8 mouse cellular contexts compared by ENCODE assay signal in the genomic region with DNA sequence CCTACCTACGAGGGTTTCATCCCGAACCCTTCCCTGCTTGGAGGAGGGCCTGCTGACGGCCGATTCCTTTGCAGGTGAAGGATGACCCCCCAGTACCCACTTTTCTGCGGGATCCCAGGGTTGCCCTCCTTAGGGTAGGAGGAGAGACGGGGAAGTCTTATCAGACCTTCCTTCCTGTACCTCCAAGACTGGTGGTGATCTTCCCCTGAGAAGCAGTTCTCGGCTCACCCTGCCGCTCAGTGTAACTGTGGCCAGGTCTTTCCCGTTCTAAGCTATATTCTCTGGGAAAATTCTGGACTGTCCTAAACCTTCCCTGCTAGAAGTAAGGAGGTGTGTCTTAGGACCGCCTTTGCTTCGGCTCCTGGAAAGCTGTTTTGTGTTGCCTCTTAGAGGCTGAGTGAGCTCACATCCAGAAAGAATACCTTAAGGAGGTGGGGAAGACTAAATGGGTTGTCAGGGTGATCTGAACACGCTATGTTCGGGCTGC. TPM values are rescaled to one million over a fixed set of nuclear protein-coding genes. Genes with fewer than 3 reads are reported as not detected.
DNase-seq lines count a peak whose midpoint lies in the region; ATAC-seq lines count a peak whose summit lies in the region.

No protein-coding gene starts in this region.

- under 1% methylated on average over 13 of the region's 13 CpGs for WGBS in lung, embryonic 15.5 days
- WGBS in hindbrain, embryonic 16.5 days: 0% methylated on average over 13 of the region's 13 CpGs
- under 1% methylated on average over 13 of the region's 13 CpGs for WGBS in midbrain, embryonic 13.5 days

- H3K27ac ChIP-seq in lung, embryonic 15.5 days: peak overlapping the region; percentile 98
- H3K27ac ChIP-seq in hindbrain, embryonic 16.5 days (ENCODE audit: low read depth, low read length): peak overlapping the region; percentile 95
- peak overlapping the region; percentile 100 for H3K27ac ChIP-seq in midbrain, embryonic 13.5 days

- H3K36me3 ChIP-seq in lung, embryonic 15.5 days: peaks cover 23% of the 10 kb centered on the region
- H3K36me3 ChIP-seq in hindbrain, embryonic 16.5 days (ENCODE audit: control insufficient read depth, insufficient read depth, low read length): no peaks in the 10 kb centered on the region
- peaks cover 19% of the 10 kb centered on the region for H3K36me3 ChIP-seq in midbrain, embryonic 13.5 days

- no peaks in the 10 kb centered on the region for H3K9me3 ChIP-seq in lung, embryonic 15.5 days
- no peaks in the 10 kb centered on the region for H3K9me3 ChIP-seq in hindbrain, embryonic 16.5 days (ENCODE audit: control insufficient read depth, low read length)
- H3K9me3 ChIP-seq in midbrain, embryonic 13.5 days: no peaks in the 10 kb centered on the region

- peak overlapping the region; percentile 77 for H3K4me2 ChIP-seq in lung, embryonic 15.5 days
- peak overlapping the region; percentile 83 for H3K4me2 ChIP-seq in hindbrain, embryonic 16.5 days (ENCODE audit: low read length)
- peak overlapping the region; percentile 81 for H3K4me2 ChIP-seq in midbrain, embryonic 13.5 days (replicated peaks)

- no peaks in the 10 kb centered on the region for H3K27me3 ChIP-seq in lung, embryonic 15.5 days
- H3K27me3 ChIP-seq in hindbrain, embryonic 16.5 days (replicated peaks; ENCODE audit: control insufficient read depth, insufficient read depth, low read length): no peaks in the 10 kb centered on the region
- H3K27me3 ChIP-seq in midbrain, embryonic 13.5 days: no peaks in the 10 kb centered on the region

- ATAC-seq in lung, embryonic 15.5 days (ENCODE audit: borderline replicate concordance, extremely low read depth, low FRiP score, low TSS enrichment): peak; percentile 1
- peak; percentile 21 for ATAC-seq in hindbrain, embryonic 16.5 days
- ATAC-seq in midbrain, embryonic 13.5 days: peak; percentile 35
- ATAC-seq in activated CD4-positive, CD25-positive, alpha-beta regulatory T cell, adult 4 months: no peak

- peak overlapping the region; percentile 93 for H3K4me3 ChIP-seq in lung, embryonic 15.5 days
- H3K4me3 ChIP-seq in hindbrain, embryonic 16.5 days (ENCODE audit: low read length): peak overlapping the region; percentile 67
- H3K4me3 ChIP-seq in midbrain, embryonic 13.5 days (replicated peaks): peak overlapping the region; percentile 88

- H3K9ac ChIP-seq in lung, embryonic 15.5 days: peak overlapping the region; percentile 76
- H3K9ac ChIP-seq in hindbrain, embryonic 16.5 days (ENCODE audit: low read depth, low read length): peak overlapping the region; percentile 78
- peak overlapping the region; percentile 83 for H3K9ac ChIP-seq in midbrain, embryonic 13.5 days (replicated peaks)

- no peak for DNase-seq in lung, postnatal 10 days
- peak; percentile 62 for DNase-seq in embryo, embryonic 11 days
- DNase-seq in layer of hippocampus, adult 9-11 months: no peak
- DNase-seq in T-cell, adult 2 months (ENCODE audit: low spot score): no peak

- H3K4me1 ChIP-seq in lung, embryonic 15.5 days: peaks cover 27% of the 10 kb centered on the region
- peaks cover 16% of the 10 kb centered on the region for H3K4me1 ChIP-seq in hindbrain, embryonic 16.5 days (ENCODE audit: control insufficient read depth, insufficient read depth, low read depth, low read length)
- peaks cover 31% of the 10 kb centered on the region for H3K4me1 ChIP-seq in midbrain, embryonic 13.5 days (replicated peaks)

RNA-seq across cellular contexts. Expression of a gene that starts 0.5 kb away (rescaled TPM):
- 70.6 and 75.7 TPM in 2 replicates for polyA plus RNA-seq in lung, embryonic 15.5 days (2015; fragmentation: Nextera tagmentation; extraction: Ambion mirVana)
- polyA plus RNA-seq in hindbrain, embryonic 16.5 days (2015; fragmentation: Nextera tagmentation; extraction: Ambion mirVana): 33.2 and 34.3 TPM in 2 replicates
- 65.6 and 67.0 TPM in 2 replicates for polyA plus RNA-seq in midbrain, embryonic 13.5 days (2015; fragmentation: Nextera tagmentation; extraction: Ambion mirVana)
- polyA plus RNA-seq in activated CD4-positive, CD25-positive, alpha-beta regulatory T cell, adult 4 months (2017; shearing (Covaris generic)): 10 to 100 TPM; 80.8 to 86.1 TPM

RNA-seq across cellular contexts. Expression of a gene that starts 0.6 kb away (rescaled TPM):
- 17.0 and 19.9 TPM in 2 replicates for polyA plus RNA-seq in lung, embryonic 15.5 days (2015; fragmentation: Nextera tagmentation; extraction: Ambion mirVana)
- 8.9 and 10.6 TPM in 2 replicates for polyA plus RNA-seq in hindbrain, embryonic 16.5 days (2015; fragmentation: Nextera tagmentation; extraction: Ambion mirVana)
- 14.2 and 15.9 TPM in 2 replicates for polyA plus RNA-seq in midbrain, embryonic 13.5 days (2015; fragmentation: Nextera tagmentation; extraction: Ambion mirVana)
- 10 to 100 TPM in 1 of 2 experiments, 1 to 10 TPM in 1; 9.6 to 11.9 TPM for polyA plus RNA-seq in activated CD4-positive, CD25-positive, alpha-beta regulatory T cell, adult 4 months (2017; shearing (Covaris generic))

RNA-seq across cellular contexts. Expression of a gene that starts 22.4 kb away (rescaled TPM):
- polyA plus RNA-seq in lung, embryonic 15.5 days (2015; fragmentation: Nextera tagmentation; extraction: Ambion mirVana): 7.5 and 8.7 TPM in 2 replicates
- polyA plus RNA-seq in hindbrain, embryonic 16.5 days (2015; fragmentation: Nextera tagmentation; extraction: Ambion mirVana): 0.88 and 4.2 TPM in 2 replicates
- 0.46 and 0.58 TPM in 2 replicates for polyA plus RNA-seq in midbrain, embryonic 13.5 days (2015; fragmentation: Nextera tagmentation; extraction: Ambion mirVana)
- polyA plus RNA-seq in activated CD4-positive, CD25-positive, alpha-beta regulatory T cell, adult 4 months (2017; shearing (Covaris generic)): 1 to 10 TPM; 2.8 to 3.0 TPM

RNA-seq across cellular contexts. Expression of a gene that starts 41.0 kb away (rescaled TPM):
- polyA plus RNA-seq in lung, embryonic 15.5 days (2015; fragmentation: Nextera tagmentation; extraction: Ambion mirVana): 3.6 and 3.8 TPM in 2 replicates
- 0.93 and 1.6 TPM in 2 replicates for polyA plus RNA-seq in hindbrain, embryonic 16.5 days (2015; fragmentation: Nextera tagmentation; extraction: Ambion mirVana)
- 3.2 and 3.5 TPM in 2 replicates for polyA plus RNA-seq in midbrain, embryonic 13.5 days (2015; fragmentation: Nextera tagmentation; extraction: Ambion mirVana)
- 1 to 10 TPM in 1 of 2 experiments, not detected in 1; 3.6 TPM for polyA plus RNA-seq in activated CD4-positive, CD25-positive, alpha-beta regulatory T cell, adult 4 months (2017; shearing (Covaris generic))

RNA-seq across cellular contexts. Expression of a gene that starts 44.4 kb away (rescaled TPM):
- polyA plus RNA-seq in lung, embryonic 15.5 days (2015; fragmentation: Nextera tagmentation; extraction: Ambion mirVana): 2.0 and 2.4 TPM in 2 replicates
- 0.15 and 0.39 TPM in 2 replicates for polyA plus RNA-seq in hindbrain, embryonic 16.5 days (2015; fragmentation: Nextera tagmentation; extraction: Ambion mirVana)
- 0.23 TPM in 2 replicates for polyA plus RNA-seq in midbrain, embryonic 13.5 days (2015; fragmentation: Nextera tagmentation; extraction: Ambion mirVana)
- 10 to 100 TPM; 19.0 to 19.1 TPM for polyA plus RNA-seq in activated CD4-positive, CD25-positive, alpha-beta regulatory T cell, adult 4 months (2017; shearing (Covaris generic))
